Mouse (Mus musculus) CH12.LX (cell line): ENCODE data around the gene Dnajc17. TPM values are rescaled to one million over a fixed set of nuclear protein-coding genes. Genes with fewer than 3 reads are reported as not detected.

ENCODE experiments used
- DNase-seq: peaks from one replicate; pipeline ENCODE4 v3.0.0-alpha.2; 2013; ENCODE audit errors: extremely low read depth
- H3K27ac ChIP-seq: 2 replicates; pipeline ENCODE4 v1.5.1; 2012; ENCODE audit warnings: low read depth, mild to moderate bottlenecking, control low read depth, moderate library complexity; ENCODE audit not compliant: insufficient read depth
- H3K27me3 ChIP-seq: replicated peaks from 2 replicates; pipeline ENCODE3; 2012; ENCODE audit warnings: inconsistent platforms
- H3K36me3 ChIP-seq, 2 experiments: replicated peaks in 1 of 2; 2 replicates each; pipeline versions ENCODE3 to v1.6.1; 2012; ENCODE audit warnings: inconsistent platforms in 1 of 2, low read length in 1 of 2, mild to moderate bottlenecking in 1 of 2, mixed read lengths in 1 of 2, moderate library complexity in 1 of 2; ENCODE audit not compliant: control insufficient read depth in 1 of 2, insufficient read depth in 1 of 2
- H3K4me1 ChIP-seq, 2 experiments: 2 replicates each; pipeline ENCODE4 v1.6.1; 2012; ENCODE audit warnings: inconsistent platforms in 1 of 2, moderate library complexity in 1 of 2; ENCODE audit not compliant: insufficient read depth in 2 of 2, control insufficient read depth in 1 of 2
- H3K4me2 ChIP-seq: 2 replicates; pipeline ENCODE4 v1.6.1; 2012; ENCODE audit warnings: low read depth, mild to moderate bottlenecking, control low read depth; ENCODE audit not compliant: poor library complexity, insufficient read depth, severe bottlenecking
- H3K4me3 ChIP-seq, 3 experiments: fragments of 150-350 bp in 1 of 3; sonication (generic) in 1 of 3; replicated peaks in 1 of 3; 2 replicates each; pipeline versions ENCODE3 to v1.5.1; 2011 to 2012; ENCODE audit warnings: low read depth in 2 of 3, low read length in 2 of 3, mild to moderate bottlenecking in 2 of 3, moderate library complexity in 2 of 3, control low read depth in 1 of 3, improper control_type of control experiment in 1 of 3, inconsistent platforms in 1 of 3, mixed read lengths in 1 of 3; ENCODE audit not compliant: poor library complexity in 1 of 3
- H3K79me2 ChIP-seq: replicated peaks from 2 replicates; pipeline ENCODE4 v1.6.1; 2012; ENCODE audit warnings: mild to moderate bottlenecking, moderate library complexity; ENCODE audit not compliant: control insufficient read depth, poor library complexity, insufficient read depth, severe bottlenecking; ENCODE audit errors: extremely low read depth
- H3K9ac ChIP-seq: 2 replicates; pipeline ENCODE4 v1.6.1; 2012; ENCODE audit warnings: low read depth, mild to moderate bottlenecking, control low read depth, moderate library complexity; ENCODE audit not compliant: insufficient read depth
- H3K9me3 ChIP-seq: replicated peaks from 2 replicates; pipeline ENCODE3; 2012; ENCODE audit warnings: low read length, inconsistent platforms, mixed read lengths
- CHD1 ChIP-seq: IDR thresholded peaks from 2 replicates; pipeline ENCODE4 v1.6.1; 2012; ENCODE audit warnings: low read depth, low read length, improper control_type of control experiment, inconsistent platforms
- ELF1 ChIP-seq: IDR thresholded peaks from 2 replicates; pipeline ENCODE4 v1.6.1; 2014; ENCODE audit warnings: low read depth, mild to moderate bottlenecking, inconsistent platforms, low read length, improper control_type of control experiment
- EP300 ChIP-seq: IDR thresholded peaks from 2 replicates; pipeline ENCODE4 v1.6.1; 2011; ENCODE audit warnings: low read length, improper control_type of control experiment
- GABPA ChIP-seq: IDR thresholded peaks from 2 replicates; pipeline ENCODE4 v1.6.1; 2012; ENCODE audit warnings: low read depth, low read length, improper control_type of control experiment, inconsistent platforms; ENCODE audit not compliant: insufficient replicate concordance
- HCFC1 ChIP-seq: IDR thresholded peaks from 2 replicates; pipeline ENCODE4 v1.6.1; 2012; ENCODE audit warnings: low read depth, mild to moderate bottlenecking, inconsistent platforms, low read length, improper control_type of control experiment
- IRF4 ChIP-seq: IDR thresholded peaks from 2 replicates; pipeline ENCODE4 v1.6.1; 2014; ENCODE audit warnings: low read depth, mild to moderate bottlenecking, inconsistent platforms, low read length, improper control_type of control experiment
- JUND ChIP-seq: conservative IDR thresholded peaks from 2 replicates; pipeline ENCODE4 v1.6.1; 2011; ENCODE audit warnings: low read depth, low read length, improper control_type of control experiment
- KAT2A ChIP-seq: IDR thresholded peaks from 2 replicates; pipeline ENCODE4 v1.6.1; 2012; ENCODE audit warnings: low read length, improper control_type of control experiment, inconsistent platforms; ENCODE audit not compliant: insufficient replicate concordance
- MAX ChIP-seq: IDR thresholded peaks from 2 replicates; pipeline ENCODE4 v1.6.1; 2011; ENCODE audit warnings: low read length, improper control_type of control experiment
- MEF2A ChIP-seq: IDR thresholded peaks from 2 replicates; pipeline ENCODE4 v1.6.1; 2014; ENCODE audit warnings: low read depth, mild to moderate bottlenecking, inconsistent platforms, low read length, improper control_type of control experiment, borderline replicate concordance
- MYC ChIP-seq: IDR thresholded peaks from 2 replicates; pipeline ENCODE4 v1.6.1; 2011; ENCODE audit warnings: low read depth, mild to moderate bottlenecking, improper control_type of control experiment, low read length
- NRF1 ChIP-seq: IDR thresholded peaks from 2 replicates; pipeline ENCODE4 v1.6.1; 2014; ENCODE audit warnings: low read depth, mild to moderate bottlenecking, inconsistent platforms, low read length, improper control_type of control experiment, moderate library complexity
- POLR2A ChIP-seq: IDR thresholded peaks from 2 replicates; pipeline ENCODE4 v1.6.1; 2011; ENCODE audit warnings: low read depth, mild to moderate bottlenecking, improper control_type of control experiment, low read length
- POLR2AphosphoS2 ChIP-seq: IDR thresholded peaks from 2 replicates; pipeline ENCODE4 v1.6.1; 2011; ENCODE audit warnings: low read depth, low read length, improper control_type of control experiment
- RAD21 ChIP-seq: IDR thresholded peaks from 2 replicates; pipeline ENCODE4 v1.6.1; 2011; ENCODE audit warnings: low read depth, mild to moderate bottlenecking, low read length, improper control_type of control experiment, moderate library complexity
- RCOR1 ChIP-seq: conservative IDR thresholded peaks from 2 replicates; pipeline ENCODE4 v1.6.1; 2012; ENCODE audit warnings: low read depth, mild to moderate bottlenecking, inconsistent platforms, low read length, improper control_type of control experiment
- SIN3A ChIP-seq: IDR thresholded peaks from 2 replicates; pipeline ENCODE4 v1.6.1; 2012; ENCODE audit warnings: low read length, improper control_type of control experiment, inconsistent platforms
- TBP ChIP-seq: conservative IDR thresholded peaks from 2 replicates; pipeline ENCODE4 v1.6.1; 2011; ENCODE audit warnings: low read depth, low read length, improper control_type of control experiment
- TCF12 ChIP-seq: IDR thresholded peaks from 2 replicates; pipeline ENCODE4 v1.6.1; 2014; ENCODE audit warnings: low read depth, mild to moderate bottlenecking, inconsistent platforms, low read length, improper control_type of control experiment
- ZC3H11A ChIP-seq: IDR thresholded peaks from 2 replicates; pipeline ENCODE4 v1.6.1; 2012; ENCODE audit warnings: low read depth, mild to moderate bottlenecking, inconsistent platforms, low read length, improper control_type of control experiment
- ZKSCAN1 ChIP-seq: IDR thresholded peaks from 2 replicates; pipeline ENCODE4 v1.6.1; 2012; ENCODE audit warnings: low read depth, inconsistent platforms, low read length, improper control_type of control experiment, borderline replicate concordance
- ZMIZ1 ChIP-seq: IDR thresholded peaks from 2 replicates; pipeline ENCODE4 v1.6.1; 2012; ENCODE audit warnings: low read depth, mild to moderate bottlenecking, inconsistent platforms, low read length, improper control_type of control experiment
- ZNF384 ChIP-seq: IDR thresholded peaks from 2 replicates; pipeline ENCODE4 v1.6.1; 2012; ENCODE audit warnings: low read depth, low read length, improper control_type of control experiment, inconsistent platforms
- dilution Hi-C: fragments of 300-500 bp; cut with MboI; formaldehyde crosslinking; loops from 2 replicates; pipeline ENCODE4 v1.14.3; 2020; ENCODE audit warnings: low sequenced_read_pairs; ENCODE audit not compliant: extremely low pct_unique_long_range_greater_than_20kb, extremely low pct_ligation_motif_present
- in situ Hi-C: fragments of 300-500 bp; cut with MboI; formaldehyde crosslinking; loops from 3 replicates; pipeline ENCODE4 v1.14.3; 2019; ENCODE audit warnings: low sequenced_read_pairs, low pct_ligation_motif_present, low pct_unique_long_range_greater_than_20kb, mixed read lengths
- polyA plus RNA-seq: library from polyadenylated mRNA; unstranded; fragments of >175 nt; gene quantifications from 2 replicates; pipeline ENCODE4 v1.2.1, GENCODE M21; 2012; ENCODE audit warnings: low read depth; ENCODE audit not compliant: insufficient read length
- total RNA-seq, 2 experiments: library from RNA; depleted of rRNA; stranded (reverse); fragments of 300-350 nt in 1 of 2; fragments of >200 nt in 1 of 2; gene quantifications; 2 replicates each; pipeline ENCODE4 v1.2.3; 2012 to 2014

Gene Dnajc17
- total and polyA plus RNA-seq, 3 experiments = 15.3 to 22.9 (median 19.8) TPM

- Histone ChIP-seq H3K9ac (no peak overlapping the region), H3K36me3 (no peaks in the 10 kb centered on the region), H3K4me2 (no peak overlapping the region), H3K79me2 (peaks cover 2% of the 10 kb centered on the region; the same call in 1 of the 2 replicates), H3K4me1 (peaks cover 0 to 12% of the 10 kb centered on the region in 2 experiments; a peak in 2 of 4 replicates), H3K27me3 (peaks cover 15% of the 10 kb centered on the region), H3K9me3 (peaks cover 8% of the 10 kb centered on the region), H3K27ac (no peak overlapping the region), H3K4me3 (no peak overlapping the region)
- no peak for DNase-seq
- dilution Hi-C loops (no loop called here), in situ Hi-C loops (no loop called here)
- TF ChIP-seq ZC3H11A (no peak), KAT2A (no peak), JUND (no peak), ZKSCAN1 (no peak), RCOR1 (no peak), TCF12 (no peak), IRF4 (no peak), GABPA (no peak), ZMIZ1 (no peak), SIN3A (no peak), MYC (no peak), TBP (no peak)
Measured at GRCm38 (mm10) chr2:119161247-119161646, 47.3 kb downstream of the Dnajc17 start.

- peaks cover 21% of the 10 kb centered on the region for H3K79me2 ChIP-seq
- H3K4me3 ChIP-seq = no peak overlapping the region
- TF ChIP-seq TCF12 = no peak
- TF ChIP-seq NRF1 = no peak
- no peak for TF ChIP-seq JUND
- no peak for TF ChIP-seq RAD21
- TF ChIP-seq HCFC1 = no peak
- TF ChIP-seq MAX = no peak
- no peak for TF ChIP-seq MYC
- no peak for TF ChIP-seq CHD1
- TF ChIP-seq GABPA = no peak
- no peak for TF ChIP-seq KAT2A
- no peak for TF ChIP-seq POLR2AphosphoS2
- TF ChIP-seq TBP = no peak
- TF ChIP-seq ELF1 = no peak
- TF ChIP-seq ZNF384 = no peak
- no peak for TF ChIP-seq MEF2A
- no peak for TF ChIP-seq RCOR1
- no peak for TF ChIP-seq POLR2A
- TF ChIP-seq EP300 = no peak
- H3K27ac ChIP-seq = no peak overlapping the region
- peaks cover 3 to 11% of the 10 kb centered on the region in 2 experiments; a peak in 3 of 4 replicates for H3K4me1 ChIP-seq
- in situ Hi-C loops = no loop called here
- H3K27me3 ChIP-seq = peaks cover 11% of the 10 kb centered on the region
- dilution Hi-C loops = no loop called here
- no peak overlapping the region for H3K9ac ChIP-seq
- peaks cover 11 to 20% of the 10 kb centered on the region in 2 experiments for H3K36me3 ChIP-seq
- peak overlapping the region; percentile 67; the same call in 1 of the 2 replicates for H3K4me2 ChIP-seq
- H3K9me3 ChIP-seq = no peaks in the 10 kb centered on the region
- no peak for DNase-seq
Measured at GRCm38 (mm10) chr2:119157836-119158235, 50.8 kb downstream of the Dnajc17 start.
